Mouse (Mus musculus): ENCODE measurements around the gene Prkn. TPM values are rescaled to one million over a fixed set of nuclear protein-coding genes. Genes with fewer than 3 reads are reported as not detected.

Gene Prkn
- polyA plus RNA-seq, 1 experiment = 0.58 TPM

DNA sequence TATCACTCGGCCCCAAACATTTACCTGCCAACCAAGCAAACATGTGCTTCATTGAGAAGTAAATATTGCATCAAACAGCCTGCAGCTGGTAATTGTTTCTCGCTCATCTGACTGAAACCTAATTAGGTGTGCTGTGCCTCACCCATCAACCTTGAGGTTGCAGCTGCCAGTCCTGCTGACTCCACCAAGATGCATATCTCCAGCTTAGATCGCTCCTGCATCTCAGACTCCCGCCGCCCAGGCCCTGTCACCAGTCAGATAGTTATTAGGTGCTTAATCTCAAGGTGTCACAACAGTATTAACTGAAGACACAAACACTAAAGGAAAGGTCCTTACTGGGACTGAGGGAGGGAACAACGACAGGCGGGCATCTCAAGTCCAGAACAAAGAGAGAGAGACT is 1264.1 kb downstream of the Prkn start:
- TF ChIP-seq CTCF (IDR thresholded peaks at IDR 0.05; ENCODE audit: extremely low read depth, insufficient read length, insufficient replicate concordance, low read depth, low read length) = no peak
- TF ChIP-seq POLR2A (IDR thresholded peaks at IDR 0.05; ENCODE audit: low read depth, low read length) = no peak
- Histone ChIP-seq H3K27ac (ENCODE audit: insufficient read depth, low read depth, low read length) (no peak overlapping the region), H3K4me1 (ENCODE audit: control insufficient read depth, insufficient read depth, insufficient read length, low read length) (no peaks in the 10 kb centered on the region), H3K4me3 (ENCODE audit: low read depth, low read length) (no peak overlapping the region), H3K27me3 (ENCODE audit: control insufficient read depth, insufficient read depth, low read length) (no peaks in the 10 kb centered on the region), H3K36me3 (ENCODE audit: control insufficient read depth, insufficient read depth, low read length) (no peaks in the 10 kb centered on the region)
- WGBS = 78% methylated on average over 7 of the region's 7 CpGs

DNA sequence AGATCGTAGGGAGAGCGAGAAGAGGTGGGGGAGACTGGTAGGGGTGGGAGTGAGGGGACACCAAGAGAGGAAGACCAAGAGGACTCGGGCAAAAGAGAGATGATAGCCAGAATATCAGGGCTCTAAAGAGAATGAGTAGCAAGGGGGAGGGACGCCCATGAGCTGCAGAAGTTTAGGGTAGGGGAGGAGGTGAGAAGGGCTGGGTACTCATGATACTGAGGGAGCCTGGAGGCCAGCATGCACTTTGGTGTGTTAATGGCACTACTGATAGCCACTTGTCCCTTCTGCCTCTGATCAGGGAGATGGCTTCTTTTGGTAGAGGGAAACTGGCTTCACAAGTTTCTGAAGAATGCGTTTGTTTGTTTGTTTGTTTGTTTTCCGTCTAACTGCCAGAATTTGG is 1264.5 kb downstream of the Prkn start:
- no peak overlapping the region for H3K4me3 ChIP-seq (ENCODE audit: low read depth, low read length)
- no peak overlapping the region for H3K27ac ChIP-seq (ENCODE audit: insufficient read depth, low read depth, low read length)
- TF ChIP-seq POLR2A (IDR thresholded peaks at IDR 0.05; ENCODE audit: low read depth, low read length) (no peak), CTCF (IDR thresholded peaks at IDR 0.05; ENCODE audit: extremely low read depth, insufficient read length, insufficient replicate concordance, low read depth, low read length) (no peak)
- H3K27me3 ChIP-seq (ENCODE audit: control insufficient read depth, insufficient read depth, low read length) = no peaks in the 10 kb centered on the region
- WGBS = 92% methylated on average over 6 of the region's 6 CpGs
- no peaks in the 10 kb centered on the region for H3K4me1 ChIP-seq (ENCODE audit: control insufficient read depth, insufficient read depth, insufficient read length, low read length)
- H3K36me3 ChIP-seq (ENCODE audit: control insufficient read depth, insufficient read depth, low read length) = no peaks in the 10 kb centered on the region

DNA sequence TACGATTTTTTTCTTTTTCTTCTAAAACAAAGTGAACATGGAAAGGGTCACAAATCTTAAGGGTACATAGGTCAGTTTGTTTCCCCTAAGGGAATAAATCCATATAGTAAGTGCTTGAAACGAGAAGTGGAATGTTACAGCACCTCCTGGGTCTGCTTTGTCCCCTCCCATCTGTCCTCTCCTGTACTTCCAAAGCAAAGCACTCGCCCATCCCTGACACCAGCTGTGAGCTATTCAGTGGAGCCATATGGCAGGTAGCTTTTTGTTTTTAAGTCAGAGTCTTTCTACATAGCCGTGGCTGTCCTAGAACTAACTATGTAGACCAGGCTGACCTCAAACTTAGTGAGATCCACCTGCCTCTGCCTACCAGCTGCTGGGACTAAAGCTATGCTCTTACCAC is 1266.1 kb downstream of the Prkn start:
- Histone ChIP-seq H3K27me3 (ENCODE audit: control insufficient read depth, insufficient read depth, low read length) (no peaks in the 10 kb centered on the region), H3K27ac (ENCODE audit: insufficient read depth, low read depth, low read length) (no peak overlapping the region), H3K36me3 (ENCODE audit: control insufficient read depth, insufficient read depth, low read length) (no peaks in the 10 kb centered on the region), H3K4me1 (ENCODE audit: control insufficient read depth, insufficient read depth, insufficient read length, low read length) (no peaks in the 10 kb centered on the region), H3K4me3 (ENCODE audit: low read depth, low read length) (no peak overlapping the region)
- no peak for TF ChIP-seq CTCF (IDR thresholded peaks at IDR 0.05; ENCODE audit: extremely low read depth, insufficient read length, insufficient replicate concordance, low read depth, low read length)
- TF ChIP-seq POLR2A (IDR thresholded peaks at IDR 0.05; ENCODE audit: low read depth, low read length) = no peak
- WGBS = 69% methylated on average over 4 of the region's 4 CpGs

Other genes with a start within 250 kb of the Prkn start
- gene Pacrg, start 73 bp upstream of the Prkn start, polyA plus RNA-seq (2012; rRNA removed) = not detected in 2 replicates

Measured in small intestine, adult 2 months (tissue).